Mouse (Mus musculus) heart, embryonic 13.5 days (tissue): Measurements from ENCODE around the gene Fxyd5. TPM values are rescaled to one million over a fixed set of nuclear protein-coding genes. Genes with fewer than 3 reads are reported as not detected.

Experiments
- ATAC-seq: fragments of 200-750 bp; cut with Nextera tagmentation; 2 replicates; pipeline ENCODE4 v1.8.0; 2017; ENCODE audit warnings: moderate TSS enrichment; ENCODE audit not compliant: insufficient number of reproducible peaks, low FRiP score, low TSS enrichment; ENCODE audit errors: extremely low read depth
- H3K27ac ChIP-seq: fragments of 300-500 bp; sonication (generic); replicated peaks from 2 replicates; pipeline ENCODE4 v1.5.1; 2015; ENCODE audit warnings: moderate library complexity, mild to moderate bottlenecking, inconsistent platforms
- H3K27me3 ChIP-seq: fragments of 300-500 bp; sonication (generic); replicated peaks from 2 replicates; pipeline ENCODE4 v1.6.1; 2015; ENCODE audit warnings: mild to moderate bottlenecking, inconsistent platforms
- H3K36me3 ChIP-seq: fragments of 300-500 bp; sonication (generic); 2 replicates; pipeline ENCODE4 v1.6.1; 2015; ENCODE audit warnings: mild to moderate bottlenecking, inconsistent platforms
- H3K4me1 ChIP-seq: fragments of 300-500 bp; sonication (generic); 2 replicates; pipeline ENCODE4 v1.6.1; 2015; ENCODE audit warnings: inconsistent platforms
- H3K4me2 ChIP-seq: fragments of 300-500 bp; sonication (generic); 2 replicates; pipeline ENCODE4 v1.6.1; 2015; ENCODE audit warnings: inconsistent platforms, mild to moderate bottlenecking, moderate library complexity
- H3K4me3 ChIP-seq: fragments of 300-500 bp; sonication (generic); 2 replicates; pipeline ENCODE4 v1.5.1; 2015; ENCODE audit warnings: moderate library complexity, mild to moderate bottlenecking, inconsistent platforms
- H3K9ac ChIP-seq: fragments of 300-500 bp; sonication (generic); 2 replicates; pipeline ENCODE4 v1.6.1; 2015; ENCODE audit warnings: inconsistent platforms, mild to moderate bottlenecking, moderate library complexity
- H3K9me3 ChIP-seq: fragments of 300-500 bp; sonication (generic); 2 replicates; pipeline ENCODE4 v1.6.1; 2016; ENCODE audit warnings: inconsistent platforms
- WGBS: fragments of 180-500 bp; shearing (Covaris S2); methylation state at CpG from one replicate; pipeline ENCODE4 v1.1.7; 2015; ENCODE audit warnings: mixed read lengths; 5-methylcytosine and 5-hydroxymethylcytosine counted together
- polyA plus RNA-seq: library from polyadenylated mRNA; unstranded; fragments of >200 nt; fragmentation: Nextera tagmentation; extraction: Ambion mirVana; gene quantifications from 2 replicates; pipeline ENCODE4 v1.2.1, GENCODE M21; 2015

Fxyd5 gene
- polyA plus RNA-seq = 35.5 and 39.2 TPM in 2 replicates

- Histone ChIP-seq H3K4me2 (peak within 1 kb of the TSS; percentile 67), H3K9ac (peak within 1 kb of the TSS; percentile 54), H3K36me3 (no peaks in the 10 kb centered on the region), H3K4me3 (peak within 1 kb of the TSS; percentile 44), H3K27me3 (peaks cover 72% of the 10 kb centered on the region), H3K4me1 (peaks cover 14% of the 10 kb centered on the region), H3K9me3 (no peaks in the 10 kb centered on the region), H3K27ac (peak within 1 kb of the TSS; percentile 30; the same call in 1 of the 2 replicates)
- no peak for ATAC-seq
- 33% methylated on average over 10 of the region's 10 CpGs for WGBS
Measured at GRCm38 (mm10) chr7:31042431-31042910, at the start of gene Fxyd5. Fxyd5 (minus strand) TSS chr7:31042481.

- peaks cover 12% of the 10 kb centered on the region; the same call in 1 of the 2 replicates for H3K4me1 ChIP-seq
Measured at GRCm38 (mm10) chr7:31089721-31090120, 47.4 kb upstream of the Fxyd5 start.

GRCm38 (mm10) chr7:31088206-31088605 is 45.9 kb upstream of the Fxyd5 start:
- Histone ChIP-seq H3K4me3 (no peak overlapping the region), H3K27ac (no peak overlapping the region), H3K36me3 (no peaks in the 10 kb centered on the region), H3K9me3 (no peaks in the 10 kb centered on the region), H3K9ac (no peak overlapping the region), H3K4me2 (no peak overlapping the region), H3K4me1 (peaks cover 16% of the 10 kb centered on the region; the same call in 1 of the 2 replicates), H3K27me3 (no peaks in the 10 kb centered on the region)
- ATAC-seq = no peak
- WGBS = 54% methylated on average over 3 of the region's 3 CpGs

More at GRCm38 (mm10) chr7:31089721-31090120, 47.4 kb upstream of the Fxyd5 start:
- Histone ChIP-seq H3K36me3 (no peaks in the 10 kb centered on the region), H3K27me3 (no peaks in the 10 kb centered on the region; the same call in 1 of the 2 replicates), H3K27ac (no peak overlapping the region), H3K9me3 (no peaks in the 10 kb centered on the region), H3K4me2 (no peak overlapping the region), H3K4me3 (no peak overlapping the region), H3K9ac (no peak overlapping the region)
- WGBS = 84% methylated on average over 2 of the region's 2 CpGs
- ATAC-seq = no peak

- H3K36me3 ChIP-seq = no peaks in the 10 kb centered on the region
- no peaks in the 10 kb centered on the region for H3K9me3 ChIP-seq
- peaks cover 16% of the 10 kb centered on the region; the same call in 1 of the 2 replicates for H3K4me1 ChIP-seq
- H3K4me2 ChIP-seq = no peak overlapping the region
- H3K4me3 ChIP-seq = no peak overlapping the region
- H3K9ac ChIP-seq = no peak overlapping the region
- ATAC-seq = no peak
- H3K27ac ChIP-seq = no peak overlapping the region
- 52% methylated on average over 2 of the region's 2 CpGs for WGBS
- no peaks in the 10 kb centered on the region for H3K27me3 ChIP-seq
Measured at GRCm38 (mm10) chr7:31087262-31087661, 45.0 kb upstream of the Fxyd5 start.

GRCm38 (mm10) chr7:31086175-31086755 is 44.0 kb upstream of the Fxyd5 start:
- ATAC-seq = no peak
- WGBS = 79% methylated on average over 9 of the region's 9 CpGs
- Histone ChIP-seq H3K36me3 (no peaks in the 10 kb centered on the region), H3K9ac (no peak overlapping the region), H3K4me2 (no peak overlapping the region), H3K27me3 (no peaks in the 10 kb centered on the region), H3K9me3 (no peaks in the 10 kb centered on the region), H3K27ac (no peak overlapping the region), H3K4me3 (no peak overlapping the region), H3K4me1 (peaks cover 16% of the 10 kb centered on the region; the same call in 1 of the 2 replicates)

- peaks cover 16% of the 10 kb centered on the region; the same call in 1 of the 2 replicates for H3K4me1 ChIP-seq
- H3K4me3 ChIP-seq = no peak overlapping the region
- H3K4me2 ChIP-seq = no peak overlapping the region
- H3K9ac ChIP-seq = no peak overlapping the region
- no peaks in the 10 kb centered on the region for H3K9me3 ChIP-seq
- H3K27me3 ChIP-seq = no peaks in the 10 kb centered on the region
- WGBS = 59% methylated on average over 3 of the region's 3 CpGs
- no peak for ATAC-seq
- 0 out of 2 replicates have a peak overlapping the region, but pooled peaks have one; percentile 1 for H3K27ac ChIP-seq
- no peaks in the 10 kb centered on the region for H3K36me3 ChIP-seq
Measured at GRCm38 (mm10) chr7:31085171-31085570, 42.9 kb upstream of the Fxyd5 start.

GRCm38 (mm10) chr7:31084140-31084539 is 41.9 kb upstream of the Fxyd5 start:
- H3K9me3 ChIP-seq = no peaks in the 10 kb centered on the region
- H3K4me3 ChIP-seq = no peak overlapping the region
- WGBS = 47% methylated on average over 9 of the region's 9 CpGs
- no peak overlapping the region for H3K4me2 ChIP-seq
- H3K4me1 ChIP-seq = peaks cover 16% of the 10 kb centered on the region; the same call in 1 of the 2 replicates
- ATAC-seq = no peak
- no peaks in the 10 kb centered on the region for H3K27me3 ChIP-seq
- no peaks in the 10 kb centered on the region for H3K36me3 ChIP-seq
- H3K9ac ChIP-seq = no peak overlapping the region
- H3K27ac ChIP-seq = peak overlapping the region; percentile 13; the same call in 1 of the 2 replicates

GRCm38 (mm10) chr7:31082831-31083588 is 40.7 kb upstream of the Fxyd5 start:
- Histone ChIP-seq H3K27ac (no peak overlapping the region), H3K4me1 (peaks cover 16% of the 10 kb centered on the region; the same call in 1 of the 2 replicates), H3K9me3 (no peaks in the 10 kb centered on the region), H3K36me3 (no peaks in the 10 kb centered on the region), H3K27me3 (no peaks in the 10 kb centered on the region), H3K4me2 (no peak overlapping the region), H3K4me3 (no peak overlapping the region), H3K9ac (no peak overlapping the region)
- 65% methylated on average over 14 of the region's 14 CpGs for WGBS
- ATAC-seq = no peak

GRCm38 (mm10) chr7:31082106-31082505 is 39.8 kb upstream of the Fxyd5 start:
- Histone ChIP-seq H3K27ac (no peak overlapping the region), H3K4me3 (no peak overlapping the region), H3K4me2 (no peak overlapping the region), H3K4me1 (peaks cover 10% of the 10 kb centered on the region; the same call in 1 of the 2 replicates), H3K36me3 (no peaks in the 10 kb centered on the region), H3K9ac (no peak overlapping the region), H3K27me3 (no peaks in the 10 kb centered on the region; the same call in 1 of the 2 replicates), H3K9me3 (no peaks in the 10 kb centered on the region)
- ATAC-seq = no peak

- no peak overlapping the region for H3K4me2 ChIP-seq
- H3K27ac ChIP-seq = no peak overlapping the region
- H3K4me1 ChIP-seq = peaks cover 10% of the 10 kb centered on the region; the same call in 1 of the 2 replicates
- no peaks in the 10 kb centered on the region for H3K9me3 ChIP-seq
- no peak overlapping the region for H3K9ac ChIP-seq
- no peak overlapping the region for H3K4me3 ChIP-seq
- no peaks in the 10 kb centered on the region; the same call in 1 of the 2 replicates for H3K27me3 ChIP-seq
- ATAC-seq = no peak
- WGBS = 48% methylated on average over 1 of the region's 1 CpGs
- H3K36me3 ChIP-seq = no peaks in the 10 kb centered on the region
Measured at GRCm38 (mm10) chr7:31081106-31081505, 38.8 kb upstream of the Fxyd5 start.

GRCm38 (mm10) chr7:31080611-31081010 is 38.3 kb upstream of the Fxyd5 start:
- Histone ChIP-seq H3K27me3 (no peaks in the 10 kb centered on the region; the same call in 1 of the 2 replicates), H3K36me3 (no peaks in the 10 kb centered on the region), H3K9ac (no peak overlapping the region), H3K27ac (no peak overlapping the region), H3K4me1 (peaks cover 10% of the 10 kb centered on the region; the same call in 1 of the 2 replicates), H3K4me2 (no peak overlapping the region), H3K4me3 (no peak overlapping the region), H3K9me3 (no peaks in the 10 kb centered on the region)
- 58% methylated on average over 3 of the region's 3 CpGs for WGBS
- no peak for ATAC-seq
